Mouse (Mus musculus): ENCODE measurements around the gene Gadd45a.

DNA sequence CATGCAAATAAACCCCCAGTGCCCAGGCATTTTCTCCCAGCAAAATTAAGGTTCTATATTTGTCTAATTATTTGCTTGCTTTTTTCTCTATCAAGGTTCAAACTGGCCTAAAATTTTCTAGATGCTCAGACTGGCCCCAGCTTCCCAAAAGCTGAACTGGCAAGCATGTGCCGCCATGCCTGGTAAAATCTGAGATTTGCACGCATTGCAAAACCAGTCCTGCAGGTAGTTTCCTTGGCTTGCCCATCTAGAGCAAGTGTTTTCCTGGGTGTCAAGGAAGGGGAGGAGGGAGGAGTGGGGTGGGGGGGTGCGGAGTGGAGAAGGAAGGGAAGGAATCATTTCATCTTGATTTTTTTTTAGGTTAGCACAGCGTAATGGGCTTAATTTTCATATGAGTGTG lies 36.2 kb upstream of the Gadd45a start:
- TF ChIP-seq CTCF (IDR thresholded peaks at IDR 0.05; ENCODE audit: low read depth): no peak
- TF ChIP-seq EP300 (optimal IDR thresholded peaks at IDR 0.05): no peak

Data from stomach, postnatal 0 days (tissue).